Mouse (Mus musculus) midbrain, embryonic 13.5 days (tissue): ENCODE results near the gene Tlk1. TPM values are rescaled to one million over a fixed set of nuclear protein-coding genes. Genes with fewer than 3 reads are reported as not detected.
A peak's percentile ranks its signal among the peaks of the same experiment; 100 is the strongest.

Experiments
- ATAC-seq: fragments of 200-750 bp; cut with Nextera tagmentation; 2 replicates; pipeline ENCODE4 v1.8.0; 2017; ENCODE audit warnings: mild to moderate bottlenecking, moderate TSS enrichment, moderate library complexity
- H3K27ac ChIP-seq: fragments of 300-500 bp; sonication (generic); 2 replicates; pipeline ENCODE4 v1.5.1; 2015; ENCODE audit warnings: inconsistent platforms, mild to moderate bottlenecking, moderate library complexity
- H3K27me3 ChIP-seq: fragments of 300-500 bp; sonication (generic); 2 replicates; pipeline ENCODE4 v1.6.1; 2015; ENCODE audit warnings: mild to moderate bottlenecking, inconsistent platforms
- H3K36me3 ChIP-seq: fragments of 300-500 bp; sonication (generic); 2 replicates; pipeline ENCODE4 v1.6.1; 2015; ENCODE audit warnings: mild to moderate bottlenecking, inconsistent platforms
- H3K4me1 ChIP-seq: fragments of 300-500 bp; sonication (generic); replicated peaks from 2 replicates; pipeline ENCODE4 v1.6.1; 2015; ENCODE audit warnings: inconsistent platforms
- H3K4me2 ChIP-seq: fragments of 300-500 bp; sonication (generic); replicated peaks from 2 replicates; pipeline ENCODE4 v1.6.1; 2015; ENCODE audit warnings: moderate library complexity, mild to moderate bottlenecking, inconsistent platforms
- H3K4me3 ChIP-seq: fragments of 300-500 bp; sonication (generic); replicated peaks from 2 replicates; pipeline ENCODE4 v1.5.1; 2015; ENCODE audit warnings: mild to moderate bottlenecking, inconsistent platforms
- H3K9ac ChIP-seq: fragments of 300-500 bp; sonication (generic); replicated peaks from 2 replicates; pipeline ENCODE4 v1.6.1; 2015; ENCODE audit warnings: mild to moderate bottlenecking, inconsistent platforms
- H3K9me3 ChIP-seq: fragments of 300-500 bp; sonication (generic); 2 replicates; pipeline ENCODE4 v1.6.1; 2016; ENCODE audit warnings: mild to moderate bottlenecking, inconsistent platforms
- WGBS: fragments of 180-500 bp; shearing (Covaris S2); methylation state at CpG from one replicate; pipeline ENCODE4 v1.1.7; 2015; 5-methylcytosine and 5-hydroxymethylcytosine counted together
- polyA plus RNA-seq: library from polyadenylated mRNA; unstranded; fragments of >200 nt; fragmentation: Nextera tagmentation; extraction: Ambion mirVana; gene quantifications from 2 replicates; pipeline ENCODE4 v1.2.1, GENCODE M21; 2015

The Tlk1 gene
- polyA plus RNA-seq, 1 experiment from 2014 or later, result 25.5 TPM

DNA sequence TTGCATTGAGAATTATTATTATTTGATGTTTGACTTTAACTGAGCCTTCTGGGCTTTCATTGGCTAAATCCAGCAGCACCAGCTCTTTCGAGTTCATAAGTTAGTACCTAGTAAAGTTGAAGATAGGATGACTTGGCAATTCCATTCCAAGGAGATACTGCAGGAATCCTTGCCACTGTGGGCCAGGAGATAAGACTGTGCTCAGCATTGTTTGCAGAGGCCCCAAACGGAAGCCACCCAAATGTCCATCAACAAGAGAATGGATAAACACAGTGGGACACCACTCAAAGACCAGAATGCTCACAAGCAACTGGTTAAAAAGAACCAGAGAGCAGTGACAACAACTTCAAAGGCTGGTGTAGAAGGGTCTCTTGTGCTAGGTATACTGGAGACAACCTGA is 5.2 kb upstream of the Tlk1 start:
- WGBS, result 60% methylated on average over 2 of the region's 2 CpGs

DNA sequence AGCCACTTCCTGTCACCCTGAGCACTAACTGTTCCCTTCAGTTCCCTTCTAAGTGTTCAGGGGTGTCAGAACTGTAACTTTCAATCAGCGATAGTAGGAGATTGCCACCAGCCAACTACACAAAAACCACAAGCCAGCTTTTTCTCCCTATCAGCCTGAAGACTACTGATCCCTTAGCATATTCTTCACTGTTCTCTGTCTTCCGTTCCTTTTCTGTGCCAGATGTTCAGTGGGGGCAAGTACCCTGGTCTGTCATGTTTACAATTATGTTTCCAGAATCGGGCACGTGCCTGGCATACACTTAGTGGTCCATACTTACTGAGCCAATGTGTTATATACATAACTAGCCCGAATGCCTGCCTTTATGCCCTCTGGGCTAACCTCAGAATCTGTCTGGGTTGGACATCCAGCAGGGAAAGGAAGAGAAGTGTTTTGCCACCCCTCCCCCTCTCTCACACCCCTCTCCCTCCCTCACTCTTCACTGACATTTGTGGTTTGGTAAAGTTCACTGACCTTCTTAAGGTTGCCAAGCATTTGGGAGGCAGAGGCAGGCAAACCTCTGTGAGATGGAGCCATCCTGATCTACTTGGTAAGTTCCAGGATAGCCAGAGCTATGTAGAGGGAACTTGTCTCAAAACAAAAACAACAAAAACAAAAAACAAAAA is 4.5 kb upstream of the Tlk1 start:
- H3K9ac ChIP-seq, result no peak overlapping the region
- H3K4me1 ChIP-seq, result no peaks in the 10 kb centered on the region
- no peak overlapping the region for H3K4me2 ChIP-seq
- H3K27ac ChIP-seq, result no peak overlapping the region
- no peak overlapping the region for H3K4me3 ChIP-seq
- H3K36me3 ChIP-seq, result no peaks in the 10 kb centered on the region
- no peak for ATAC-seq
- WGBS, result 92% methylated on average over 5 of the region's 5 CpGs
- no peaks in the 10 kb centered on the region for H3K9me3 ChIP-seq
- H3K27me3 ChIP-seq, result no peaks in the 10 kb centered on the region

More for the DNA sequence above, 5.2 kb upstream of the Tlk1 start:
- ATAC-seq, result no peak
- no peak overlapping the region for H3K4me3 ChIP-seq
- no peak overlapping the region for H3K27ac ChIP-seq
- H3K36me3 ChIP-seq, result no peaks in the 10 kb centered on the region
- H3K9me3 ChIP-seq, result no peaks in the 10 kb centered on the region
- H3K4me2 ChIP-seq, result no peak overlapping the region
- no peak overlapping the region for H3K9ac ChIP-seq
- no peaks in the 10 kb centered on the region for H3K27me3 ChIP-seq
- no peaks in the 10 kb centered on the region for H3K4me1 ChIP-seq

DNA sequence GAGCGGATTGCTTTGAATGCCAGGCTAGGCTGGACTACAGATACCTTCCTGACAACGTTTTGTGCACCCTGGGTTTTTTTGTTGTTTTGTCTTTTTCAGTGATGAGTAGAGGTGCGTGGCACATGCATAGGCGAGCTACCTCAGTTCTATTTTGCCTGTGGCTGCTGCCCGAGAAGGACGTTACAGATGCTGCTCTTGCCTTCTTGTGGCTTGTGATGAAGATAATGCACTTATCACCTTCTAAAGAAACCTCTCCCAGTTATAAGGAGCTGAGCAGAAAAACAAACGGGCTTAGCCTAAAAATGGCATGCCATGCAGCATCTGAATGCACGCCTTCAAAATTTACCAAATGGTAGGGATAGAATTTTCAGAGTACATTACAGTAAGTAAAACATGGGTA is 2.3 kb upstream of the Tlk1 start:
- Histone ChIP-seq H3K9ac (no peak overlapping the region), H3K27ac (no peak overlapping the region), H3K36me3 (no peaks in the 10 kb centered on the region), H3K4me3 (no peak overlapping the region), H3K9me3 (no peaks in the 10 kb centered on the region), H3K4me2 (no peak overlapping the region), H3K27me3 (no peaks in the 10 kb centered on the region), H3K4me1 (peaks cover 9% of the 10 kb centered on the region)
- ATAC-seq, result no peak
- WGBS, result 88% methylated on average over 8 of the region's 8 CpGs

DNA sequence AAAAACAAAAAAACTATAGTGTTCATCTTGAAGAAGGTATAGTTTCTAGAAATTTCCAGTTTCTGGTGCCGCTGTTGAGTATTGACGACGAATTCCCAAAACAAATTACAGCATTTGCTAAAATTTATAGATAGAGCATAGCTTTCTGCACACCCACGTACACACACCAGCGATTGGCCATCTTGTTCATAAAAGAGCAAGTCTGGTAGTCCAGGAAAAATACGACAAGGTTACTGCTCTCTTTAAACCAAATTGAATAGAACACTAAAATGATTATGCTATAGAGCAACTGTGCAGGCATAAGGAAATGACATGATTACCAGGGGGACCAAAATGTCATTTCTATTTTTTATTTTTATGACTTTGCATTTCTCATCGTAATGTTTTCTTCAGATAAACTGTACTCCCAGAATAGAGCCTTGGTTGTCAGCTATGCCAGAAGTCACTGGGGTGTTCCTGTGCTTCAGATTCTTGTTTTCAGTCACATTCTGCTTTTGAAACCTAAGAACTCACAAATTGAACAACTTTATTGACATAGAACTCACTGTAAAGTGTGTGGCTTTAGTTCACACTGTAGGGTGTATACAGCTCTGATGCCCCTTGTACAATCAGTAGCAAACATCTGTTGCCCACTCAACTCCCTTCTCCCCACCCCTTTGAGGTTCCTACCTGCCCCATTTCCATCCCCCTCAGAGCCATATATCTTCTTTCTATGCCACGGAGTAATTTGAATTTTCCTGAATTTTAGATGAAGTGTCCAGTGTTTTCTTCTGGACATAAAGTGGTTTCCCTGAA is 1.1 kb upstream of the Tlk1 start:
- Histone ChIP-seq H3K27me3 (no peaks in the 10 kb centered on the region), H3K36me3 (no peaks in the 10 kb centered on the region), H3K27ac (no peak overlapping the region), H3K9me3 (no peaks in the 10 kb centered on the region), H3K4me1 (peaks cover 20% of the 10 kb centered on the region), H3K9ac (no peak overlapping the region), H3K4me3 (peak overlapping the region; percentile 92; the same call in 1 of the 2 replicates), H3K4me2 (no peak overlapping the region; the same call in 1 of the 2 replicates)
- 79% methylated on average over 8 of the region's 8 CpGs for WGBS
- no peak for ATAC-seq

DNA sequence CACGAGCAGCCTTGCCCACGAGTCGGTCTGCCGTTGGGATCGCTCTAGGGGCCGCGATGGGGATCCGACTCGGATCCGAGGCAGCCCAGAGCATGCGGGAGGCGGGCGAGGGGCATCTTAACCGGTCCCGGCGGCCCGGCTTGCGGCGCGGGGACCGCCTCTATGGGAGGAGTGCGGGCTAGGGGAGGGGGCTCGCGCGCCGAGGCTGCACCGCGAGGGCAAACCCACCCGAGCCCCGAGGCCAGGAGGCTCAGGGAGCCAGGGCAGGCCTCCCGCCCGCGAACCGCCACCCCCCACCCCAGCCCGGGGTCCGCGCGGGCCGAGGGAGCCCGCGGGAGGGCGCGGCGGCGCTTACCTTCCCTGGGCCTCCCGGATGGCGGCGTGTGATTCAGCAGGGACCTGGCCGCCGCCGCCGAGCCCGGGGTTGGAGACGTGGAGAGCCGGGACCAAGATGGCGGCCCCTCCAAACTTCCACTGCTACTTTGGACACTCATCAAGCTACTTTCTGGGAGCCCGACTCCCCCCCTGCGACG is 624 bp downstream of the Tlk1 start:
- no peaks in the 10 kb centered on the region for H3K9me3 ChIP-seq
- peak overlapping the region; percentile 96 for H3K9ac ChIP-seq
- peak; percentile 90 for ATAC-seq
- peak overlapping the region; percentile 99 for H3K27ac ChIP-seq
- H3K4me3 ChIP-seq, result peak overlapping the region; percentile 92
- H3K4me1 ChIP-seq, result peaks cover 22% of the 10 kb centered on the region
- H3K27me3 ChIP-seq, result no peaks in the 10 kb centered on the region
- H3K36me3 ChIP-seq, result no peaks in the 10 kb centered on the region
- peak overlapping the region; percentile 64 for H3K4me2 ChIP-seq
- WGBS, result under 1% methylated on average over 52 of the region's 59 CpGs

DNA sequence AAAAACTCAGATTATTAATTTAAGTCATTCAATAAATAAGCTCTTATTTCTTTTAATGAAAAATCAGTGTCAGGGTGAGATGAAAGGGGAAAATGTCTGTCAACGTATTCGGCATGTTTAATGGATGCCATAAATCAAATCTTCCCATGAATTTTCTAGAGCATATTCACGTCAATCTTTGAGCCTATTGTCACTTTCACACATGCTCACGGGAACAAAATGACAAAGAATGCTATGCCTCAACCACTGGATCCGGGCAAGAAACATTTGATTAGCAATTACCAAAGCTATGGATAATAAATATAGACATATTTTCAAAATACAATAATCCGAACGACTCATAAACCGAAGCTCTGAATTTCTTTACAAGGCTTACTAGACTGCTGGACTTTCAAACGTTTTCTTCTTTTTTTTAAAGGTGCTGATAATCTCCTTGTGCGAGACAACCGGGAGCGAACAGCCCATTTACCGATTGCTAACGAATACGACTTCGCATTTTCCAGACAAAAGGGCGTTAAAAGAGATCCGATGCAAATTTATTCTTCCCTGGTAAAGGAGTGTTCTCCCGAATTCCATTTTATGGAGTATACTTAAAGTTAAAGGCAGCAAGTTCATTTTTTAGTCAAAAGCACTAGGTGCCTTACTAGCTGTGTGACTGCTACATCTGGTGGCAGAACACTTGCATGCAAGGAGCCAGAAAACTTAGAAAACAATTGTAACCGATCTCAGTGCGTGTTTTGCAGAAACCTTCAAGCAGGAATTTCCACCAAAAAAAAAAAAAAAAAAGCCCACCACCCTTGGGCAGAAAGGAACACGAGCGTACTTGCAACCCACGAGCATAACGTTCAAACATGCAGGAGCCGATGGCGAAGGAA is 1.4 kb downstream of the Tlk1 start:
- Histone ChIP-seq H3K4me1 (peaks cover 22% of the 10 kb centered on the region), H3K4me3 (peak overlapping the region; percentile 92), H3K4me2 (peak overlapping the region; percentile 64), H3K9ac (peak overlapping the region; percentile 96), H3K27me3 (no peaks in the 10 kb centered on the region), H3K9me3 (no peaks in the 10 kb centered on the region), H3K27ac (peak overlapping the region; percentile 99), H3K36me3 (no peaks in the 10 kb centered on the region)
- under 1% methylated on average over 27 of the region's 27 CpGs for WGBS
- 0 out of 2 replicates have a peak, but pooled peaks have one; percentile 9 for ATAC-seq

DNA sequence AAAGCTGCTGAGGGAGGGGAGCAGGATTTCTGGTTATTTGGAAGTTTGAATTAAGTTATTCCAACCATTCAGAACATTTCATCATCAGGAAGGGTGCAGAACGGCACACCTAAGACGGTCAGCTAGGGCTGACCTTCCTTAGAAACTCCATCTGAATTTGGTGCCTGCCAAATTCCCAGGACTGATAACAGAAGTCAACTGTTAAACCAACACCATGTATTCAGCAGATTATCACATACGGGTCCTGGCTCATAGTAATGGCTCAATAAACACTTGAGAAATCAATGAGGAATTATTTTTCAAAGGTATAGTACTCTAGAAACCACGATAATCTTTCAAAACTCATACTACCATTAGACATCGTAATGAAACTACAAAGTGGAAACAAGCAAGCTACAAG is 2.1 kb downstream of the Tlk1 start:
- WGBS, result 37% methylated on average over 5 of the region's 5 CpGs
- no peak overlapping the region; the same call in 1 of the 2 replicates for H3K9ac ChIP-seq

DNA sequence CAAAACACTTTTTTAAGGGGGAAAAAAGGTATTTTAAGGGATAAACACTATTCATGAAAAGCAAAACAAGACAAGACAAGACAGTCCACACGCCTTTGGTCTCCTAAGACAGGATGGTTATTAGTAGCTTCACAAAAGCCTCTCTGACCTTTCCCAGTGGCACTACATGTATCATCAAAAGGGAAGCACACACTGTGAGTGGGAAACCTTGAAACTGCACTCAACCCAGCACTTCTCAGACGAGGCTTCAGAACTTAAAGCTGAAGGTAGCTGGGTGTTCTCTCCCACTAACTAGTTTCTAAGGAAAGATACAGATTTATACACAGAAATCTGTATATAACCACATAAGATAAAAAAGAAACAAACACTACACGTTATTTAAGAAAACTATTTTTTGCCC is 8.6 kb downstream of the Tlk1 start:
- H3K27me3 ChIP-seq, result no peaks in the 10 kb centered on the region
- no peak overlapping the region for H3K9ac ChIP-seq
- no peak overlapping the region for H3K4me2 ChIP-seq
- no peaks in the 10 kb centered on the region for H3K36me3 ChIP-seq
- H3K4me3 ChIP-seq, result no peak overlapping the region
- H3K27ac ChIP-seq, result no peak overlapping the region
- ATAC-seq, result no peak
- peaks cover 20% of the 10 kb centered on the region for H3K4me1 ChIP-seq
- H3K9me3 ChIP-seq, result no peaks in the 10 kb centered on the region
- WGBS, result 67% methylated on average over 3 of the region's 3 CpGs

More for the DNA sequence above, 2.1 kb downstream of the Tlk1 start:
- no peaks in the 10 kb centered on the region for H3K36me3 ChIP-seq
- no peaks in the 10 kb centered on the region for H3K27me3 ChIP-seq
- no peaks in the 10 kb centered on the region for H3K9me3 ChIP-seq
- no peak overlapping the region for H3K27ac ChIP-seq
- peak overlapping the region; percentile 64 for H3K4me2 ChIP-seq
- no peak for ATAC-seq
- peaks cover 22% of the 10 kb centered on the region for H3K4me1 ChIP-seq
- H3K4me3 ChIP-seq, result peak overlapping the region; percentile 92

DNA sequence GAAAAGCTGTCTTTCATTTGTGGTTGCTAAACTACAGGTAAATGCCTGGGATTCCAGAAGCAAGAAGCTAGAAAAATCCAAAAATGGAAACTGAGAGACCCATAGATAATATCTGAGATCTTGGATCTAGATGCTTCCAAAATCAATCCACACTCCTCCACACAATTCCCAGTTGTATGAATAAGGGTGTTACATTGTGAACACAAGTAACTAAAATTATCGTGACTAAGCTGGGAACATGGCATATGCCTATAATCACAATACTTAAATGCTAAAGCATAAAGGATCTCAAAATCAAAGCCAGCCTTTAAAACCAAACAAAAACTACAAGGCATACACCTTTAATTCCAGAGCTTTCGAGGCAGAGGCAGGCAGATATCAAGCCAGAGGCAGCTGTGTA is 9.5 kb downstream of the Tlk1 start:
- WGBS, result 88% methylated on average over 2 of the region's 2 CpGs
- Histone ChIP-seq H3K27me3 (no peaks in the 10 kb centered on the region), H3K4me3 (no peak overlapping the region), H3K27ac (no peak overlapping the region), H3K36me3 (no peaks in the 10 kb centered on the region), H3K9me3 (no peaks in the 10 kb centered on the region), H3K9ac (no peak overlapping the region), H3K4me2 (no peak overlapping the region), H3K4me1 (peaks cover 17% of the 10 kb centered on the region)
- no peak for ATAC-seq

DNA sequence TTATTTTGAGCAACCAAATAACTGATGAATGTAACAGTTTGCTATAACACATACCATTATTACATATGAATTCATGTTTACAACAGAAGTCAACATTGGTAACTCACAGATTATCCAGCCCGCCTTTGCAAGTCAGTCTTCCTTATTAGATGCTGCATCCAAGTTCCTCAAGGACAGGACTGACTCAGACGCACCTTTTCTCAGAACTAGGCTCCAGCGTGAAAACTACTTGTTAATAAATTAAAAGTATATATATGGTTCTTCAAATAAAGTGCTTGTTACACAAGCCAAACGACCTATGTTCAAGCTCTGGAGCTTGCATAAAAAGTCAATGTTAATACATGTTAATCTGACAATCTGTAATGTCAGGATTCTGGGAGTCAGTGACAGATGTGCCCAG is 11.9 kb downstream of the Tlk1 start:
- WGBS, result 78% methylated on average over 4 of the region's 4 CpGs
- Histone ChIP-seq H3K4me3 (no peak overlapping the region), H3K4me2 (no peak overlapping the region), H3K27ac (no peak overlapping the region), H3K4me1 (peaks cover 17% of the 10 kb centered on the region), H3K27me3 (no peaks in the 10 kb centered on the region), H3K9ac (no peak overlapping the region), H3K36me3 (no peaks in the 10 kb centered on the region), H3K9me3 (no peaks in the 10 kb centered on the region)
- ATAC-seq, result no peak

DNA sequence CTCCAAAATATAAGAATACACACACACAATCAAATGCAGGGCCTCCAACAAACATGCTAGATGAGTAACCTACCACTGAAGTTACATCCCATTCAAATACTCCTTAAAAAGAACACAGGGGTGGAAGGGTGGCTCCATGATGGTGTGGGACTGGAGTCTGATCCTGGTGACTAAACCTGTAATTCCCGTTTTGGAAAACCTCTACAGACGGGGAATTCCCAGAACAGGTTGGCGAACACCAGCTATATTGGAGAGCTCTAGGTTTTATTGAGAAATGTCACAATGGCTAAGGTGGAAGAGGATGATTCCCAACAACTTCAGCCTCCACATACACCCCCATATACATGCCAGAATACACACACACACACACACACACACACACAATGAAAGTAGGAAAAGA is 14.1 kb downstream of the Tlk1 start:
- Histone ChIP-seq H3K27ac (no peak overlapping the region), H3K4me1 (peaks cover 12% of the 10 kb centered on the region), H3K9me3 (no peaks in the 10 kb centered on the region), H3K4me2 (no peak overlapping the region), H3K9ac (no peak overlapping the region), H3K27me3 (no peaks in the 10 kb centered on the region), H3K4me3 (no peak overlapping the region), H3K36me3 (no peaks in the 10 kb centered on the region)
- ATAC-seq, result no peak
- 92% methylated on average over 3 of the region's 3 CpGs for WGBS
